Mouse (Mus musculus) ovary, postnatal 14 days (tissue): ENCODE results near the gene Uspl1.

Source experiments
- DNase-seq: peaks from one replicate; pipeline ENCODE4 v3.0.0; 2022; ENCODE audit warnings: low spot score

Uspl1 gene

DNA sequence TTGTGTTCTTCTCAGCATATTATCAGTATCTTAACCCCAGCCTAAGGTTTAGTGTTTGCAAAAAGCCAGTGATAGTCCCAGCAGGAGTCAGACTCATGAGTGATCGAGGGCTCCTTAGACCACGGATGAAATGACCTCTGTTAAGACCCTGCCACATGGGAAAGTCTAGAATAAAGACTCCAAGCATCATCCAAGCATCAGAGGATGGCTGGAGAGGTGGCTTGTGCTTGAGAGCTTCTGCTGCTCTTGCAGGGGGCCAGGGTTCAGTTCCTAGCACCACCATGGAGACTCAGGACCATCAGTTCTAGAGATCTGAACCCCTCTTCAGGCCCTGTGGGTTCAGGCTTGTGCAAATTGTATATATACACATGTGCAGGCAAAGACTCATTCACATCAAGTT lies 16.1 kb upstream of the Uspl1 start:
- no peak for DNase-seq

DNA sequence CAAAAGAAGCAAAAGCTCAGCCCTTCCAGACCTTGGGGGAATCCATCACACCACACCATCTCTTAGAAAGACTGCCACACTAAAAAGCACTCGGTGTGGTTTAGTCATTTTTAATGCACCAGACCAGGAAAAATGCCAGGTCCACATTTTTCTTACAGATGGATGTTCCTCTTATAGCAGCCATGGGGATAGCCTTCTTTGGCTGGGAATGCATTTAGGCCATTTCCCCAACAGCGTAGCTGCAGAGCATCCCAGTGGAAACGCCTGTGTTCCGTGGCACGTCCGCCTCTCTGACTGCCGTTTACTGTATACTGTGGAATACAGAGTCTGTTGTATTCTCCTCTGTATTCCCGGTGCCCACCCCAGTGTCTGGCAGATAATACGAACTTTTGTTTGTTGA lies 15.3 kb upstream of the Uspl1 start:
- no peak for DNase-seq

GRCm38 (mm10) chr5:149170841-149171588 lies 13.1 kb upstream of the Uspl1 start:
- DNase-seq, result no peak

DNA sequence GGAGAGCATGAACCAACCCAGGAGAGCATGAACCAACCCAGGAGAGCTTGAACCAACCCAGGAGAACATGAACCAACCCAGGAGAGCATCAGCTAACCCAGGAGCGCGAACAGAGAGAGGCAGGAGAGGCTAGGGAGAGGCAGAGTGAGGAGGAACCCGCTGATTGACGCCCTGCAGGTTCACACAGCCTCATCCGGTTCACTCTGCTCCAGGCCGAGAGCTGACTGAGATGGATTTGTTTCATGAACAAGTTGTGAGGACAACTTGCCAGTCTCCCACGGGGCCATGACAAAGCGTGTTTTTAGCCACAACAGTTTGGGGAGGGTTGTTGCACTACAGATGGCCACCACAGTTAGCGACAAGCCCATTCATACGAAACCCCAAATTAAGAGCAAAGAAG lies 11.9 kb upstream of the Uspl1 start:
- no peak for DNase-seq

DNA sequence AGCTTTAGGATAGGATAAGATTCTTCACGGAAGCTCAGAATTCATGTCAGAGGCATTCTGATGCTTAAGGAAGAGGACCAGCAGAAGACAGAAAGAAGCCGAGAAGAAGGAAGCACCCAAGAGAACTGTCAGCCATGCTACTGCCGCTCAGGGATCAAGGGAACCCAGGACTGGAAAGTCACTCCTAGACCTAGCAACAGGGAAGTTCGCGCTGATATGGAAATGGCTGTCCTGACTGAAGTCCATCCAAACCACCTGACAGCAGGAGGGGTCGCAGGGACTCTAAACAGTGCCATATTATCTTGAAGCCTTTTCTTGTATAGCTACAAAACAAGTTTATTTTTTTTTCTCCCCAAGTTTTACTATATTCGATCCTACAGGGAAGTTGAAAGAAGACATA lies 9.6 kb upstream of the Uspl1 start:
- no peak for DNase-seq

- no peak for DNase-seq
Observed at GRCm38 (mm10) chr5:149175736-149176135, 8.4 kb upstream of the Uspl1 start.

DNA sequence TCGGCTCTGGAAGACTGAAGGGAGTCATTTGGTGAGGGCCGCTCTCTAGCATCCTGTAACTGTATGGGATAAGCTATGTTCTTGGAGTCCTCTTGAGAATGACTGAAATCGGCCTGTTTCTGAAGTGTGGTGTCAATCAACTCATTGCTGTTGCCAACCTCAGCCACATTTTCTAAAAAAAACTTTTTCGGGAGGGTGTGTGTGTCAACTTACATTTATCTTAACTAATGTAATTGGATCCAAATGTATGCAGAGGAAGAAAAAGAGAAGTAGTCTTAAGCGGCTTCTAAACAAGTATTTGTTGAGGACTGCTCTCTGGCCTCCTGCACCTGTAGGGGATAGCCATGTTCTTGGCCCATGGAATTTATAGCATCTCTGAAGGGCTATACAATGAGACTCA lies 6.1 kb upstream of the Uspl1 start:
- no peak for DNase-seq

DNA sequence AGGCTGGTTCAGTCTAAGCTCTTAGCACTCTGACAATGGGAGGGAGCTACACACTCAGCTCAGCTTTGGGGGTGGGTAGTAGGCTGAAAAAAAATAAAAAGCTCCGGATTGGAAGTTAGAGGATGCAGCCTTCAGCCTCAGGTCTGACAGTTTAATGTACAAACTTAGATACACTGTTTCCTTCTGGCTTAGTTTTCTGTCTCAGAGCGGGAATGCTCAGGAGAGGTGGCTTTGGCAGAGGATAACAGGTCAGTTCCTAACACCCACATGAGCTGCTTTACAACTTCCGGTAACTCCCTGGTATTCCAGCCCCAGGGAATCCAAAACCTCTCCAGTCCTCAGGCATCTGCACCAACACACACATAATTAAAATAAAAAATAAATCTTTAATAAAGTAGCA lies 4.3 kb upstream of the Uspl1 start:
- DNase-seq, result no peak

GRCm38 (mm10) chr5:149182186-149182870 lies 1.8 kb upstream of the Uspl1 start:
- DNase-seq, result no peak

DNA sequence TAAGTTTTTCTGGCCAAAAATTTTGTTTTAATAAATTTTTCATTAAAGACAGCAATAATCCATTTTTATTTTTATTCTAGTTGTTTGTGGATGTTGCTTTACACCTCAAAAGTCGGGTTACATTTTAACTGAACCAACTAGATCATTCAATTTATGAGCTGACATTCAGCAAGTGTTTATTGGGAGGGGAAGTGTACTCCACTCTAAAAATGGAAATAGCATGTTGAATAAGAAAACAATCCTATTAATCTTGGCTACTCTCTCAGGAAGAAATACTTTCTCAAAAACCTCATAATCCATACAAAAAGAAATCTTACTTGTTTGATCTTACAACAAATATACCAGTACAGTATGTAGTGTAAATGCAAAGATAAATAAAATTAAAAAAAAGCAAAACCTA lies 1.0 kb upstream of the Uspl1 start:
- DNase-seq, result no peak

DNA sequence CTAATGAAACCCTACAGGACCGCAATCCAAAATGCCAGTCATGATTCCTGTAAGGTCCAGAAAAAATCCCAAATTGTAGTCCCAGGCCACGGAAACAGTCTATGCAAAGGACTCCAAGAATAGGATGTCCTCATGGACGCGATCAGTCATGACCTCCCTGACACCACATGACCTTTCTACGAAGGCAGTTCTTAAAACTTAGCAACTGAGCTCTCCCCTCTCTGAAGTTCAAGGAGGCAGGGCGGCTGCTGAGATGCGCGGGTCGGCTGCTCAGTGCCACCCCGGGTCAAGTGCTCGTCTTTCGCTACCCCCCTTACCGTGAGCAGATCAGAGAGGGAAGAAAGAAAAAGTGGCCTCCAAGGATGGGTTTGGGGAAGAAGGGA lies 438 bp upstream of the Uspl1 start:
- no peak for DNase-seq

DNA sequence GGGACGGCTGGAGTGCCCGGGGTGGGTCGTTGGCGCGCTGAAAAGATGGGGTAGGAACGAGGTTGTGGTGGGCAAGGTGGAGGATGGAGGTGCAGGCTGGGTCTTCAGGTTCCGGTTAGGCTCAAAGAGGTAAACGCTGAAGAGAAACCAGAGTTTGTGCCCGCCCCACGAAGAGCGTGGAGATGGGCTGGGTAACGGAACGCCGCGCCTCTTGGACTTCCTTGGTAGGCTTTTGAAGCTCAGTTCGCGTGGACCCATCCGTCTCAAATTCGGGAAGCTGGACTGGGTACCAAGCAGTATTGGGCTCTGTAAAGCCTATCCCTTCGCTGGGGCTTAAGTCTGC lies 665 bp downstream of the Uspl1 start:
- no peak for DNase-seq

DNA sequence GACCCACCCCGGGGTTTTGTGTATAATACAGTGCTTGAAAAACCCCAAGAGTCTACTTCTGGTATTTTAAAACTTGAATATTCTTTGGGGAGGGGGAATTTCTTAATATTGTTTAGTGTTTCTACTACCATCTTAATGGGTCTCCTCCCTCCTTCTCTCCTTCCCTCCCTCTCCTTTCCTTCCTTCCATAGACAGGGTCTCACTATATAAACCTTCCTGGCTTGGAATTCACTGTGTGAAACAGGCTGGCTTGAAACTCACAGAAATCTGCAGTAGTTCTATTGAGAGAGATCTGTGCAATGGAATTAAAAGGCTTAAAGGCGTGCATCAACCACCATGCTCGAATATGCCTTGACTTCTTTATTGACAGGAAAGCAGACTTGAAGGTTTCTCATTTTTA lies 1.7 kb downstream of the Uspl1 start:
- DNase-seq, result no peak

- DNase-seq, result no peak
Observed at GRCm38 (mm10) chr5:149190160-149190559, 6.0 kb downstream of the Uspl1 start.

DNA sequence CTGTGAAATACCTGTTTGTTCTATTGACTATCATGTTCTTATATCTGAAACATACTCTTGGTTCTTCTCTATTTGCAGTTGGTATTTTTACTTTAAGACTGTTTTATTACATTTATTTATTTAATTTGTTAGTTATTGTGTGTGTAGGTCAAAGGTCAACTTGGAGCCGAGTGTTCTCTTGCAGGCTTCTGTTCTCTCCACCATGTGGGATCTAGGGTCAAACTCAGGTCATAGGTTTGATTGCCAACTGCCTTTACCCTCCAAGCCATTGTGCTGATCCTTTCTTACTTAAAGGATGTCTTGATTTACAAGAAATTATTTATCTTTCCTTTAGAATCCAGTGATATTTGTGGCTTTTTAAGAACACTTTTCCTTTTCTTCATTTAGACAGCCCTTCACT lies 12.5 kb downstream of the Uspl1 start:
- DNase-seq, result no peak

DNA sequence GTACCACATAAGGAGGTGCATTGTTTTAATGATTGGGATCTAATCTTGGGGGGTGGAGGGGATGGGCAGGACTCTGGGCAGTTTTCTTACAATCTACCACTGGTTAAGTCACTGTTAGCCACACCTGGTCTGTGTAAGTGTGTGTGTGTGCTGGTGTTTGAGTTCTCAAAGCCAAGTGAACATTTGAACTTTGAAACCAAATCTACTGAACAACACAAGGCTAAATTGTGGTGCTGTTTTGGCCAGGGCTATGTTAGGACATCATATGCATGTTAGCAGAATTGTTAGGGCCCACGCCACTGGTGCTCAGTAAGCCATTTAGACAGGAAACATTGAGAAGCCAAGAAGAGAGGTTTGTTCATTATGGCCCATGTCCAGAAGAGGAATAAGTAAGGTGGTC lies 14.6 kb downstream of the Uspl1 start:
- DNase-seq, result no peak

DNA sequence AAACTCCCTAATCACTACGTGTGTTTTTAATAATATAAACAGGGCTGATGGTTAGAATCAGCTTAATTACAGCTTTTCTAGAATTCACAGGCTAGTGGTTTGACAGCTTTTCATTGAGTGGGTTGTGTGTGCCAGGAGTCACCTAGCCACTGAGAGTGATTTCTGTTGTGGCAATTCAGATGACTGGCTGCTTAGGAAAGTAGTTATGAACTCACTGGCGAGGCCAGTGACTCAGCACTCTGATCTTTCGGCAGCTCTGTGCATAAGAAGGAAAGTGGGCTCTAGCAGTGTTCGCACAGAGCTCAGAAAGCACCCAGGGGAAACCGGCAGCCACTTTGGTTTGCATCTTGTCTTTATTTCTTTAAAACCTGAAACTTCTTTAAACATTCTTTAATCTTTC lies 18.8 kb downstream of the Uspl1 start:
- no peak for DNase-seq

DNA sequence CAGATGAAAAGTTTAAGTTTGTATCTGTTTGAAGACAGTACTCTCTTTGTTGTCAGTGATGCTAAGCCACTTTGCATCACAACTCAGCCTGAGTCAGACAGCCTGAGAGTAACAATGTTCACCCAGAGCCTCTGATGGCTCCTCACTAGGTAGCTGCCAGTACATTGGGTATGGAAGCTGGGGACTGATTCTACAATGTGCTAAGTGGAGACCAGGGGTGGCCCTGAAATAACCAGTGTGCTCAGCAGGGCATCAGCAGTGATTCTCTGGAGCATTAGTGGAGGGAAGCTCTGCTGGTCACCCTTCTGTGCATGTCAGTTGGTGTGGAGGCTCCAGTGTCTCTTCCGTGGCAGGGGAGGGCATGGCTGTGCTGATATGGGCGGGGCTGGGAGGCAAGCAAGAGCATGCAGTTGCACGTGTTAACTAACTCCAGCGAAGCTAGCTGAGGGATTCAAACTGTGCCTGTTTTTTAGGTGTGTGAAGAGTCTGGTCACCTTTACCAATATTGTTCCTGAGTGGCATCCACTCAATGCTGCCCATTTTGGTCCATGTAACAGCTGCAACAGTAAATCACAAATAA lies 19.7 kb downstream of the Uspl1 start:
- DNase-seq, result no peak

DNA sequence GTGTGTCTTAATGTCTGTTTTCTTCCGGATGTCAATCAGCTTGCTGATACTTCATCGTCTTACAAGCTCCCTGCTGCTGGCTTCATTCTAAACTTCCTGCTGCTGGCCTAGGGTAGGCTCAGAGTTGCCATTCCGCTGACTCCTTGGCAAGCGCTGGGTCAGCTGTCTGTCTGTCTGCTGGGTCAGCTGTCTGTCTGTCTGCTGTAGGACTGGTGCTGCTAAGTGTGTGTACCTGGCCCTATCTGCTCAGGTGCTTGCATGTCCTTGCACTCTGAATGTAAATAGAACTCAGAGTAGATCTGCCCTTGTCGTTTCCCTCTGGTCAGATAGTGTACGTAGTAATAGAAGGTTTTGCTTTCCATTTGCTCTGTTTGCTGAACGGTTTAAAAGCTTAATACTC lies 20.7 kb downstream of the Uspl1 start:
- no peak for DNase-seq

DNA sequence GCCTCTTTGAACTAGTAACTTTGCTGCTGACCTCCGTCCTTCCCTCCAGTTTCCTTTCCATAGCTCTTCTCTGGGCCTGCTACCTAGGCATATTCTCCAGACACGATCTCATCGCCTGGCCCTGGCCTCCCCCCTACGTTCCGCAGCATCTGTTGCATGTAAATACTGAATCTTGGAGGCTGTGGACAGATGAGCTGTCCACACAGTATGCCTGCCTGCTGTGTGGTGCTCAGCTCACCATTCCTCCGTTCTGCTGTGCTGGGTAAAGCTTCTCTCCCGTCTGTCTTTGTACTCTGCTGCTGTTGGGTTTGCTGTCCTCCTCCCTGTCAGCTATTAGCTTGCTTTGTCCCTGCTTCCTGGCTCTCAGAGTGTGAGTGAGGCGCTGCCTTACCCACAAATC lies 21.1 kb downstream of the Uspl1 start:
- DNase-seq, result no peak

DNA sequence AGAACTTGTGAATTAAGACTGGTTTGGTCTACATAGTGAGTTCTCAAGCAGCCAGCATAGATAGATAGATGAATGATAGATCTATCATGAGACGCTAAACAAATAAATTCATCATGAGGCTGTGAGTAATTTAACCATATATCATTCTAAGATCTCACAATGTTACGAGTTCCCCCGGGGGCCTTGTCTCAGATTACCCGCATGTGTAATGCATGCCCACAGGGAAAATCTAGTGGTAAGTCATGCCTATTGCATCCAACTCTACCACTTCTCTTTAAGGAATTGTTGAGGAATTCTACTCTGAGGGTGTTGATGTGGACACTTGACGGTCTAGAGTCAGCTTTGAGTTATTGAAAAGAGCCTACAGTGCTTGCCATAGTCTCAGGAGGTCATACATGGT lies 22.1 kb downstream of the Uspl1 start:
- DNase-seq, result no peak

DNA sequence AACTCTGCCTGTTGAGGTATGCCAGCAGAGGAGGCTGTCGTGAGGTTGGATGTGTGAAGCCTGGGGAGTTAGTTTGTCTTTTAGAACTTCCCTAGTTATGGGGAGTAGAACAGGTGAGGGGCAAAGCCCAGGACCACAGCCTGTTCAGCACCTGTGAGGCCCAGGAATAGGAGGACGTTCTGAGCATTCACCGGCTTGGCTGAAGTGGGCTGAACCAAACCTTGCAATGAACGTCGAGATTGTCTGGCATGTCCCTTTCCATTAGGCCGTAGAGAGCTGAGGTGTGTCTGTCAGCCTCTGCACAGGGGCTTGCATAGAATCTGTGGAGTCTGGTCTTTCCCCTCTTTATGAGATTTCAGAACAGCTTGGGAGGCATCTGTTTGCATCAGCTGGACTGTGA lies 23.5 kb downstream of the Uspl1 start:
- no peak for DNase-seq

- no peak for DNase-seq
Observed at GRCm38 (mm10) chr5:149208776-149209175, 24.6 kb downstream of the Uspl1 start.

GRCm38 (mm10) chr5:149209328-149209727 lies 25.2 kb downstream of the Uspl1 start:
- no peak for DNase-seq
